8 mouse cellular contexts compared by ENCODE assay signal in the genomic region with DNA sequence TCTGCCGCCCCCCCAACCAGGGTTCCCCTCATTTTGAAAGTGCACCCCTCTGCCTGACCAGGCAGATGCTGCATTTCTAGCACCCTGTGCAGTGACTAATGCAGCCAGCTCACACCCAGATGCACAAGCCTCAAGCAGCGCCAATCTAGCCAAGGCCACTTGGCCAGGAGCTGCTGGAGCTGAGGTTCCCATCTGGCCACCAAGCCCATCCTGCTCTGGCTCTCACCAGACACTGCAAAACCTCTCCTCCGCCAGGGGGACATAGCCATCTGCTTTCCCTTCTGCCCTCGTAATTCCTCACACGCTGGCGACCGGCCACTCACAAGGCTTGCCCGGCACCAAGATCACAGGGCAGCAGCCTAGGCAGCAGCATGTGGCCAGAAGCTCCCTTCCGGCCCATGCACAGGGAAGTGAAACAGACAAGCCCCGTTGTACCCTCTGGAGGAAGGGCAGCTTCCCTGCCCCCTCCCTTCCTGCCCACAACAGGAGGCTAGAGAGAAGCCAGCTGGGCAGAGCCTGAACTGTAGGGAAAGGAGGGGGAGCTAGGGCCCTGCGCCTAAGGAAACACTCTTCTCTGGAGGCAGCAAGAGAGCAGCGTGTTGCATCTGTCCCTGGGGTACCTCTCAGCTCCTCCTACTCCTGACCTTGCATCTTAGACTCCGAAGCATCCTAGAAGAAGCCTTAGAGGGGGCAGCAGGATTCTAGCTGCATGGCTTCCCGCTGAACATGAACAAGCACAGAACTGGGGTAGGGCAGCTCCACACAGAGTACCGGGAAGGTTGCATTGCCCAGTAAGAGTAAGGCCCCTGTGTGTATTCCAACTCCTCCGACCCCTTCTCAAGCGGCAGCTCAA.
DNase-seq lines count a peak whose midpoint lies in the region; ATAC-seq lines count a peak whose summit lies in the region.

No protein-coding gene starts in this region.

- intact Hi-C loops in left cerebral cortex, postnatal 36 days (cut with DNase I), result no loop called here

- H3K27ac ChIP-seq in embryonic facial prominence, embryonic 11.5 days (replicated peaks; ENCODE audit: low read depth, low read length), result no peak overlapping the region

- no peaks in the 10 kb centered on the region for H3K27me3 ChIP-seq in embryonic facial prominence, embryonic 11.5 days (ENCODE audit: control insufficient read depth, insufficient read depth, low read length)

- peak overlapping the region; percentile 35; the same call in 1 of the 2 replicates for H3K9ac ChIP-seq in embryonic facial prominence, embryonic 11.5 days (replicated peaks; ENCODE audit: low read length)

- H3K4me3 ChIP-seq in embryonic facial prominence, embryonic 11.5 days (ENCODE audit: low read depth, low read length), result no peak overlapping the region

- DNase-seq in adrenal gland, adult 8-10 months, result peak; percentile 66
- peak; percentile 79 for DNase-seq in embryonic facial prominence, embryonic 11.5 days (ENCODE audit: low spot score)
- peak; percentile 99 for DNase-seq in heart, adult 11 months
- peak; percentile 69 for DNase-seq in kidney, adult 11 months
- DNase-seq in left cerebral cortex, postnatal 36 days (ENCODE audit: low spot score in 2 of 2), result peak; percentile 59 to 72
- DNase-seq in right cerebral cortex, postnatal 14 days, result peak; percentile 77
- DNase-seq in urinary bladder, postnatal 36 days (ENCODE audit: low spot score in 2 of 2), result peak; percentile 49 to 69

- peak; percentile 71 for ATAC-seq in embryonic facial prominence, embryonic 11.5 days (replicated peaks; ENCODE audit: insufficient number of reproducible peaks, low FRiP score, low TSS enrichment, low read depth)
- peak; percentile 68 for ATAC-seq in megakaryocyte-erythroid progenitor cell, adult 5-6 weeks (replicated peaks; ENCODE audit: low FRiP score, low TSS enrichment, poor library complexity, severe bottlenecking)

- H3K4me2 ChIP-seq in embryonic facial prominence, embryonic 11.5 days (ENCODE audit: low read depth, low read length), result peak overlapping the region; percentile 38

- no peaks in the 10 kb centered on the region for H3K36me3 ChIP-seq in embryonic facial prominence, embryonic 11.5 days (replicated peaks; ENCODE audit: control insufficient read depth, insufficient read depth, low read depth, low read length)

- peaks cover 15% of the 10 kb centered on the region for H3K4me1 ChIP-seq in embryonic facial prominence, embryonic 11.5 days (ENCODE audit: control insufficient read depth, insufficient read depth, low read length)

- H3K9me3 ChIP-seq in embryonic facial prominence, embryonic 11.5 days (replicated peaks; ENCODE audit: control insufficient read depth, low read length), result no peaks in the 10 kb centered on the region

- WGBS in embryonic facial prominence, embryonic 11.5 days, result 11% methylated on average over 17 of the region's 17 CpGs
